18 mouse cellular contexts compared by ENCODE assay signal in the genomic region with DNA sequence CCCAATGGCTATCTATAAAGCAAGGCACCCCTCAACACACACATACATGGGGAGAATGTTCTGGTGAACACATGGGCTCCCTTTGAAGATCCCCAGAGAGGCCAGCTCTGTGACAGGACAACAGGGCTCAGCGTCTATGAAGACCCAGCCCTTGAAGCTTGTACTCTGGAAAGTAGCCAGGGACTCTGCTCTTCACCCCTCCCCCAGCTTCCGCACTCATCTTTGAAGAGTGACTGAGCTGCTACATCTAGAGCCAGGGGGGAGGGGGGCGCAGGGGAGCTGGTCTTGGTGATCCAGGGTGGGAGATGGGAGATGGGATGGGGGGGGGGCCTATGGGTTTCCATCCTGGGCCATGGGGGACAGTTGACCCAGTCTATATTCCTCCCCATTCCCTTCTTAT. TPM values are rescaled to one million over a fixed set of nuclear protein-coding genes. Genes with fewer than 3 reads are reported as not detected.
DNase-seq lines count a peak whose midpoint lies in the region; ATAC-seq and TF ChIP-seq lines count a peak whose summit lies in the region.
"Had no signal": no experiment of that assay in that cellular context is flagged by ENCODE, and none has a peak within 500 bp of the region (broad histone marks: within the 10 kb centered on the region; RNA-seq: fewer than 3 reads in every experiment).

No protein-coding gene starts in this region.

- H3K27me3 ChIP-seq in heart, embryonic 11.5 days (ENCODE audit: control insufficient read depth, insufficient read depth, low read length), result peaks cover 4% of the 10 kb centered on the region
- H3K27me3 ChIP-seq in kidney, postnatal 0 days (ENCODE audit: insufficient read depth, low read length), result no peaks in the 10 kb centered on the region
- no peaks in the 10 kb centered on the region for H3K27me3 ChIP-seq in kidney, embryonic 16.5 days (ENCODE audit: insufficient read depth, low read length)
- 0 out of 2 replicates have a peak, but pooled peaks cover 3% of the 10 kb centered on the region for H3K27me3 ChIP-seq in lung, embryonic 16.5 days (ENCODE audit: control insufficient read depth, insufficient read depth, low read depth, low read length)
- no peaks in the 10 kb centered on the region; the same call in 1 of the 2 replicates for H3K27me3 ChIP-seq in midbrain, embryonic 14.5 days (ENCODE audit: control insufficient read depth, insufficient read depth, low read length)
- no peaks in the 10 kb centered on the region for H3K27me3 ChIP-seq in midbrain, embryonic 15.5 days (replicated peaks)
- H3K27me3 ChIP-seq: forebrain, embryonic 15.5 days; hindbrain, embryonic 13.5 days had no signal

- ATAC-seq in heart, embryonic 11.5 days (replicated peaks; ENCODE audit: insufficient number of reproducible peaks, low FRiP score, low TSS enrichment), result no peak
- 0 out of 2 replicates have a peak, but pooled peaks have one; percentile 6 for ATAC-seq in kidney, postnatal 0 days (replicated peaks; ENCODE audit: low FRiP score, low read depth)
- no peak for ATAC-seq in kidney, embryonic 16.5 days (ENCODE audit: low FRiP score, low TSS enrichment)
- ATAC-seq in lung, embryonic 16.5 days (ENCODE audit: low read depth), result peak; percentile 46
- ATAC-seq in midbrain, embryonic 14.5 days (ENCODE audit: low FRiP score, low TSS enrichment), result no peak
- ATAC-seq in midbrain, embryonic 15.5 days (replicated peaks), result no peak
- ATAC-seq: forebrain, embryonic 15.5 days had no signal

- no peaks in the 10 kb centered on the region for H3K36me3 ChIP-seq in heart, embryonic 11.5 days (ENCODE audit: control insufficient read depth, insufficient read depth, low read length)
- H3K36me3 ChIP-seq in kidney, postnatal 0 days (ENCODE audit: insufficient read depth, low read length), result no peaks in the 10 kb centered on the region
- no peaks in the 10 kb centered on the region for H3K36me3 ChIP-seq in kidney, embryonic 16.5 days (ENCODE audit: insufficient read depth, low read length)
- H3K36me3 ChIP-seq in lung, embryonic 16.5 days (ENCODE audit: control insufficient read depth, insufficient read depth, low read length), result no peaks in the 10 kb centered on the region
- H3K36me3 ChIP-seq in midbrain, embryonic 14.5 days (ENCODE audit: control insufficient read depth, insufficient read depth, low read length), result peaks cover 3% of the 10 kb centered on the region; the same call in 1 of the 2 replicates
- no peaks in the 10 kb centered on the region for H3K36me3 ChIP-seq in midbrain, embryonic 15.5 days (replicated peaks)
- H3K36me3 ChIP-seq: embryonic facial prominence, embryonic 12.5 days; forebrain, embryonic 15.5 days; hindbrain, embryonic 13.5 days had no signal

- peak overlapping the region; percentile 41; the same call in 1 of the 2 replicates for H3K27ac ChIP-seq in heart, embryonic 11.5 days (ENCODE audit: low read depth, low read length)
- H3K27ac ChIP-seq in kidney, postnatal 0 days, result no peak overlapping the region
- H3K27ac ChIP-seq in kidney, embryonic 16.5 days (ENCODE audit: low read length), result no peak overlapping the region
- H3K27ac ChIP-seq in lung, embryonic 16.5 days (ENCODE audit: low read length), result no peak overlapping the region
- H3K27ac ChIP-seq in midbrain, embryonic 14.5 days (replicated peaks; ENCODE audit: low read depth, low read length), result no peak overlapping the region
- no peak overlapping the region for H3K27ac ChIP-seq in midbrain, embryonic 15.5 days
- H3K27ac ChIP-seq: embryonic facial prominence, embryonic 12.5 days; forebrain, embryonic 15.5 days; hindbrain, embryonic 13.5 days had no signal

- no peak for TF ChIP-seq CTCF in kidney, postnatal 0 days (IDR thresholded peaks at IDR 0.05; ENCODE audit: low read depth)

- H3K4me2 ChIP-seq in heart, embryonic 11.5 days, result peak overlapping the region; percentile 11; the same call in 1 of the 2 replicates
- H3K4me2 ChIP-seq in kidney, postnatal 0 days (ENCODE audit: low read length), result no peak overlapping the region
- H3K4me2 ChIP-seq in kidney, embryonic 16.5 days (replicated peaks; ENCODE audit: low read depth, low read length), result no peak overlapping the region
- H3K4me2 ChIP-seq in lung, embryonic 16.5 days (ENCODE audit: low read depth, low read length), result no peak overlapping the region
- no peak overlapping the region for H3K4me2 ChIP-seq in midbrain, embryonic 14.5 days (ENCODE audit: low read length)
- no peak overlapping the region for H3K4me2 ChIP-seq in midbrain, embryonic 15.5 days
- H3K4me2 ChIP-seq: embryonic facial prominence, embryonic 12.5 days; forebrain, embryonic 15.5 days; hindbrain, embryonic 13.5 days had no signal

- intact Hi-C loops in heart, postnatal 10 days (cut with DNase I), result no loop called here

- H3K4me3 ChIP-seq in heart, embryonic 11.5 days (ENCODE audit: low read depth, low read length), result no peak overlapping the region
- H3K4me3 ChIP-seq in kidney, postnatal 0 days (replicated peaks; ENCODE audit: low read depth, low read length), result no peak overlapping the region
- no peak overlapping the region for H3K4me3 ChIP-seq in kidney, embryonic 16.5 days (ENCODE audit: low read length)
- H3K4me3 ChIP-seq in lung, embryonic 16.5 days (ENCODE audit: low read length), result no peak overlapping the region
- H3K4me3 ChIP-seq in midbrain, embryonic 14.5 days (replicated peaks; ENCODE audit: low read depth, low read length), result no peak overlapping the region
- H3K4me3 ChIP-seq in midbrain, embryonic 15.5 days, result no peak overlapping the region
- H3K4me3 ChIP-seq: embryonic facial prominence, embryonic 12.5 days; forebrain, embryonic 15.5 days; hindbrain, embryonic 13.5 days had no signal

- H3K9me3 ChIP-seq in heart, embryonic 11.5 days (replicated peaks; ENCODE audit: control insufficient read depth, low read length), result no peaks in the 10 kb centered on the region
- no peaks in the 10 kb centered on the region for H3K9me3 ChIP-seq in kidney, postnatal 0 days (replicated peaks; ENCODE audit: low read length)
- no peaks in the 10 kb centered on the region for H3K9me3 ChIP-seq in kidney, embryonic 16.5 days (ENCODE audit: low read length)
- no peaks in the 10 kb centered on the region for H3K9me3 ChIP-seq in lung, embryonic 16.5 days (ENCODE audit: control insufficient read depth, low read length)
- no peaks in the 10 kb centered on the region for H3K9me3 ChIP-seq in midbrain, embryonic 14.5 days (ENCODE audit: control insufficient read depth, low read length)
- H3K9me3 ChIP-seq in midbrain, embryonic 15.5 days, result no peaks in the 10 kb centered on the region
- H3K9me3 ChIP-seq: embryonic facial prominence, embryonic 12.5 days; forebrain, embryonic 15.5 days; hindbrain, embryonic 13.5 days had no signal

- no peak for DNase-seq in heart, postnatal 10 days
- DNase-seq in kidney, postnatal 0 days (ENCODE audit: low spot score), result peak; percentile 24
- no peak for DNase-seq in lung, adult 18-20 months
- DNase-seq in midbrain, embryonic 14.5 days, result peak; percentile 46
- DNase-seq: adrenal gland, postnatal 10 days; cerebellum, adult 11-12 months; cerebellum, adult 9-10 months; cerebellum, postnatal 25 days; gastrocnemius, postnatal 36 days; heart, postnatal 4 days had no signal

- WGBS in heart, embryonic 11.5 days (ENCODE audit: insufficient replicate concordance), result 40% methylated on average over 3 of the region's 3 CpGs
- 63% methylated on average over 3 of the region's 3 CpGs for WGBS in kidney, postnatal 0 days
- 69% methylated on average over 3 of the region's 3 CpGs for whole genome bisulfite sequencing in kidney, embryonic 16.5 days
- WGBS in lung, embryonic 16.5 days, result 14% methylated on average over 3 of the region's 3 CpGs
- WGBS in midbrain, embryonic 14.5 days, result 67% methylated on average over 3 of the region's 3 CpGs
- 64% methylated on average over 3 of the region's 3 CpGs for WGBS in midbrain, embryonic 15.5 days

- H3K9ac ChIP-seq in heart, embryonic 11.5 days (ENCODE audit: low read depth, low read length), result no peak overlapping the region
- H3K9ac ChIP-seq in kidney, postnatal 0 days (ENCODE audit: low read depth, low read length), result no peak overlapping the region
- H3K9ac ChIP-seq in kidney, embryonic 16.5 days (replicated peaks; ENCODE audit: low read length), result no peak overlapping the region
- H3K9ac ChIP-seq in lung, embryonic 16.5 days (ENCODE audit: low read length), result no peak overlapping the region
- no peak overlapping the region for H3K9ac ChIP-seq in midbrain, embryonic 14.5 days (replicated peaks; ENCODE audit: low read length)
- H3K9ac ChIP-seq in midbrain, embryonic 15.5 days, result no peak overlapping the region
- H3K9ac ChIP-seq: embryonic facial prominence, embryonic 12.5 days; forebrain, embryonic 15.5 days; hindbrain, embryonic 13.5 days had no signal

- H3K4me1 ChIP-seq in heart, embryonic 11.5 days (ENCODE audit: control insufficient read depth, insufficient read depth, low read length), result peaks cover 68% of the 10 kb centered on the region
- H3K4me1 ChIP-seq in kidney, postnatal 0 days (replicated peaks; ENCODE audit: insufficient read depth, low read length), result no peaks in the 10 kb centered on the region
- 0 out of 2 replicates have a peak, but pooled peaks cover 3% of the 10 kb centered on the region for H3K4me1 ChIP-seq in kidney, embryonic 16.5 days (ENCODE audit: insufficient read depth, low read length)
- H3K4me1 ChIP-seq in lung, embryonic 16.5 days (replicated peaks; ENCODE audit: control insufficient read depth, insufficient read depth, low read length), result peaks cover 10% of the 10 kb centered on the region; the same call in 1 of the 2 replicates
- peaks cover 74% of the 10 kb centered on the region for H3K4me1 ChIP-seq in midbrain, embryonic 14.5 days (ENCODE audit: control insufficient read depth, insufficient read depth, low read length)
- H3K4me1 ChIP-seq in midbrain, embryonic 15.5 days, result peaks cover 64% of the 10 kb centered on the region

RNA-seq across cellular contexts. Expression of a gene that starts 33.1 kb away (rescaled TPM):
- polyA plus RNA-seq in heart, embryonic 11.5 days (2014; fragmentation: Nextera tagmentation; extraction: Ambion mirVana), result 5.9 and 7.1 TPM in 2 replicates
- 10 to 100 TPM in 1 of 2 experiments, 1 to 10 TPM in 1; 7.3 to 13.2 TPM for total RNA-seq in heart, postnatal 10 days (2021)
- 0.64 TPM in 2 replicates for polyA plus RNA-seq in kidney, postnatal 0 days (2015; fragmentation: Nextera tagmentation; extraction: Ambion mirVana)
- polyA plus RNA-seq in kidney, embryonic 16.5 days (2015; fragmentation: Nextera tagmentation; extraction: Ambion mirVana), result 0.74 and 0.95 TPM in 2 replicates
- 0.38 and 0.60 TPM in 2 replicates for polyA plus RNA-seq in lung, embryonic 16.5 days (2015; fragmentation: Nextera tagmentation; extraction: Ambion mirVana)
- polyA plus RNA-seq in midbrain, embryonic 14.5 days (2014; fragmentation: Nextera tagmentation; extraction: Ambion mirVana), result 7.9 and 10.6 TPM in 2 replicates
- 10.2 and 10.3 TPM in 2 replicates for polyA plus RNA-seq in midbrain, embryonic 15.5 days (2015; fragmentation: Nextera tagmentation; extraction: Ambion mirVana)
- total RNA-seq: MEL had no signal

Comparison
In these comparisons a context has a peak if more than half of its experiments do, and no peak if none do; other contexts are left out.
1. ATAC-seq: peak in kidney, postnatal 0 days (single experiment) and lung, embryonic 16.5 days (single experiment); none in heart, embryonic 11.5 days (single experiment), kidney, embryonic 16.5 days (single experiment), midbrain, embryonic 14.5 days (single experiment) and midbrain, embryonic 15.5 days (single experiment).
2. DNase-seq: peak in kidney, postnatal 0 days (single experiment) and midbrain, embryonic 14.5 days (single experiment); none in heart, postnatal 10 days (0 of 2) and lung, adult 18-20 months (0 of 2).